Mouse (Mus musculus) embryonic facial prominence, embryonic 10.5 days (tissue): ENCODE data around the gene Hist1h3e. TPM values are rescaled to one million over a fixed set of nuclear protein-coding genes. Genes with fewer than 3 reads are reported as not detected.

Source experiments
- DNase-seq: peaks from one replicate; pipeline ENCODE4 v3.0.0-alpha.2; 2017; ENCODE audit warnings: low spot score
- H3K27ac ChIP-seq: fragments of 300-500 bp; sonication (generic); replicated peaks from 2 replicates; pipeline ENCODE4 v1.5.1; 2016; ENCODE audit warnings: mild to moderate bottlenecking
- H3K27me3 ChIP-seq: fragments of 300-500 bp; sonication (generic); replicated peaks from 2 replicates; pipeline ENCODE4 v1.6.1; 2016; ENCODE audit warnings: low read depth, mild to moderate bottlenecking; ENCODE audit not compliant: poor library complexity, severe bottlenecking
- H3K36me3 ChIP-seq: fragments of 300-500 bp; sonication (generic); replicated peaks from 2 replicates; pipeline ENCODE4 v1.6.1; 2016; ENCODE audit warnings: mild to moderate bottlenecking, moderate library complexity
- H3K4me1 ChIP-seq: fragments of 300-500 bp; sonication (generic); 2 replicates; pipeline ENCODE4 v1.6.1; 2016
- H3K4me3 ChIP-seq: fragments of 300-500 bp; sonication (generic); 2 replicates; pipeline ENCODE4 v1.5.1; 2016; ENCODE audit warnings: mild to moderate bottlenecking, moderate library complexity
- H3K9me3 ChIP-seq: fragments of 300-500 bp; sonication (generic); 2 replicates; pipeline ENCODE4 v1.6.1; 2016; ENCODE audit warnings: mild to moderate bottlenecking
- WGBS: fragments of 180-500 bp; shearing (Covaris S2); methylation state at CpG from one replicate; pipeline ENCODE4 v1.1.7; 2016; 5-methylcytosine and 5-hydroxymethylcytosine counted together
- microRNA-seq: library from miRNA; unstranded; fragments of <30 nt; microRNA quantifications from one replicate; pipeline ENCODE4, GENCODE M21; 2017
- polyA plus RNA-seq: library from polyadenylated mRNA; unstranded; fragments of >200 nt; fragmentation: Nextera tagmentation; extraction: Ambion mirVana; gene quantifications from 2 replicates; pipeline ENCODE4 v1.2.1, GENCODE M21; 2016

The Hist1h3e gene
- polyA plus RNA-seq, 1 experiment from 2014 or later: 5.8 TPM

GRCm38 (mm10) chr13:23515281-23515680 is 46.9 kb downstream of the Hist1h3e start:
- Histone ChIP-seq H3K4me3 (no peak overlapping the region), H3K36me3 (no peaks in the 10 kb centered on the region), H3K4me1 (peaks cover 14% of the 10 kb centered on the region), H3K27me3 (no peaks in the 10 kb centered on the region), H3K9me3 (no peaks in the 10 kb centered on the region), H3K27ac (no peak overlapping the region)
- DNase-seq: no peak
- WGBS: 69% methylated on average over 5 of the region's 5 CpGs

- Histone ChIP-seq H3K36me3 (no peaks in the 10 kb centered on the region), H3K4me3 (no peak overlapping the region), H3K9me3 (no peaks in the 10 kb centered on the region), H3K27ac (no peak overlapping the region), H3K4me1 (peaks cover 16% of the 10 kb centered on the region), H3K27me3 (no peaks in the 10 kb centered on the region)
- DNase-seq: no peak
- WGBS: 89% methylated on average over 1 of the region's 1 CpGs
Observed at GRCm38 (mm10) chr13:23513517-23513916, 48.7 kb downstream of the Hist1h3e start.

Small RNAs within 50 kb of the gene (microRNA-seq; reads per million reads assigned to microRNA genes)
- not detected for gene Gm44297
- not detected for gene Gm44359
- not detected for gene Gm44394
- 1.8 reads per million for gene n-TStga1

Other genes starting within 250 kb of the Hist1h3e start
- gene Zfp322a, start 193.2 kb downstream of the Hist1h3e start, polyA plus RNA-seq: 59.9 and 60.6 TPM in 2 replicates
- gene Abt1, start 138.5 kb downstream of the Hist1h3e start, polyA plus RNA-seq: 15.0 and 15.6 TPM in 2 replicates
- 0.12 and 0.16 TPM in 2 replicates for gene Btn1a1, start 96.5 kb downstream of the Hist1h3e start, polyA plus RNA-seq
- 0.99 and 1.2 TPM in 2 replicates for gene Btn2a2, start 73.5 kb downstream of the Hist1h3e start, polyA plus RNA-seq
- 2.7 and 3.0 TPM in 2 replicates for gene Hist1h4h, start 31.3 kb downstream of the Hist1h3e start, polyA plus RNA-seq
- 4.8 and 5.5 TPM in 2 replicates for gene Hist1h2af, start 28.5 kb downstream of the Hist1h3e start, polyA plus RNA-seq
- 6.5 and 7.7 TPM in 2 replicates for gene Hist1h3g, start 26.9 kb downstream of the Hist1h3e start, polyA plus RNA-seq
- 1.1 TPM in 2 replicates for gene Hist1h2bh, start 19.0 kb downstream of the Hist1h3e start, polyA plus RNA-seq
- gene Hist1h3f, start 18.3 kb downstream of the Hist1h3e start, polyA plus RNA-seq: 0.97 and 1.2 TPM in 2 replicates
- gene Hist1h4f, start 10.7 kb downstream of the Hist1h3e start, polyA plus RNA-seq: 1.00 and 1.2 TPM in 2 replicates
- 0.58 and 0.60 TPM in 2 replicates for gene Hist1h1d, start 9.1 kb downstream of the Hist1h3e start, polyA plus RNA-seq
- gene Hist1h2ae, start 8.9 kb upstream of the Hist1h3e start, polyA plus RNA-seq: 96.8 and 97.7 TPM in 2 replicates
- gene Hist1h2bg, start 9.0 kb upstream of the Hist1h3e start, polyA plus RNA-seq: 7.0 and 9.8 TPM in 2 replicates
- 4.0 and 4.8 TPM in 2 replicates for gene Hist1h2bf, start 11.8 kb upstream of the Hist1h3e start, polyA plus RNA-seq
- gene Hist1h2ad, start 12.0 kb upstream of the Hist1h3e start, polyA plus RNA-seq: 0.97 and 3.8 TPM in 2 replicates
- gene Hist1h3d, start 13.4 kb upstream of the Hist1h3e start, polyA plus RNA-seq: 9.3 and 10.5 TPM in 2 replicates
- gene Hist1h4d, start 19.2 kb upstream of the Hist1h3e start, polyA plus RNA-seq: 97.2 and 97.7 TPM in 2 replicates
- gene Hist1h2be, start 58.8 kb upstream of the Hist1h3e start, polyA plus RNA-seq: 3.1 and 4.0 TPM in 2 replicates
- gene Hist1h1e, start 60.2 kb upstream of the Hist1h3e start, polyA plus RNA-seq: 18.4 and 19.5 TPM in 2 replicates
- 0.91 and 1.3 TPM in 2 replicates for gene Hist1h2ac, start 121.6 kb upstream of the Hist1h3e start, polyA plus RNA-seq
- gene Hist1h2bc, start 121.8 kb upstream of the Hist1h3e start, polyA plus RNA-seq: 19.0 and 20.3 TPM in 2 replicates
- gene Hist1h1t, start 133.4 kb upstream of the Hist1h3e start, polyA plus RNA-seq: 0.28 TPM in 1 of 2 replicates, not detected in the other
- gene Hist1h4c, start 136.1 kb upstream of the Hist1h3e start, polyA plus RNA-seq: 6.6 and 6.8 TPM in 2 replicates
- gene Hfe, start 148.5 kb upstream of the Hist1h3e start, polyA plus RNA-seq: 1.5 and 2.0 TPM in 2 replicates
- gene Hist1h1c, start 176.4 kb upstream of the Hist1h3e start, polyA plus RNA-seq: 9.1 and 9.2 TPM in 2 replicates
- gene Hist1h3c, start 183.2 kb upstream of the Hist1h3e start, polyA plus RNA-seq: 8.6 and 10.0 TPM in 2 replicates
- 1.9 and 2.9 TPM in 2 replicates for gene Hist1h2bb, start 184.4 kb upstream of the Hist1h3e start, polyA plus RNA-seq
- gene Hist1h2ab, start 188.8 kb upstream of the Hist1h3e start, polyA plus RNA-seq: 39.1 and 43.8 TPM in 2 replicates
- 9.5 and 10.3 TPM in 2 replicates for gene Hist1h3b, start 189.9 kb upstream of the Hist1h3e start, polyA plus RNA-seq
- 2.8 and 7.1 TPM in 2 replicates for gene Hist1h4b, start 194.6 kb upstream of the Hist1h3e start, polyA plus RNA-seq
- 0.54 and 0.65 TPM in 2 replicates for gene Hist1h4a, start 198.9 kb upstream of the Hist1h3e start, polyA plus RNA-seq
- 4.7 and 5.0 TPM in 2 replicates for gene Hist1h3a, start 200.0 kb upstream of the Hist1h3e start, polyA plus RNA-seq
- gene Hist1h1a, start 201.3 kb upstream of the Hist1h3e start, polyA plus RNA-seq: 2.7 and 4.0 TPM in 2 replicates
- 0.26 TPM in 1 of 2 replicates, not detected in the other for gene Trim38, start 207.5 kb upstream of the Hist1h3e start, polyA plus RNA-seq
- gene Slc17a2, start 244.6 kb upstream of the Hist1h3e start, polyA plus RNA-seq: not detected in 2 replicates